Mouse (Mus musculus) skeletal muscle tissue, postnatal 0 days (tissue): ENCODE data around the gene Zswim4. TPM values are rescaled to one million over a fixed set of nuclear protein-coding genes. Genes with fewer than 3 reads are reported as not detected.
A peak's percentile ranks its signal among the peaks of the same experiment; 100 is the strongest.

Experiments used
- microRNA counts: library from miRNA; unstranded; fragments of <30 nt; microRNA quantifications from one replicate; lab custom pipeline; 2015
- microRNA-seq, 2 experiments: library from miRNA; unstranded; fragments of <30 nt; microRNA quantifications; one replicate each; pipeline ENCODE4; 2016
- polyA plus RNA-seq: library from polyadenylated mRNA; unstranded; fragments of >200 nt; fragmentation: Nextera tagmentation; extraction: Ambion mirVana; gene quantifications from 2 replicates; pipeline ENCODE4 v1.2.1, GENCODE M21; 2015

Zswim4 gene
- polyA plus RNA-seq: 4.1 and 4.4 TPM in 2 replicates

GRCm38 (mm10) chr8:84236998-84237473 lies at the start of gene Zswim4:
TSS of gene Zswim4 (minus strand) at chr8:84237055.

GRCm38 (mm10) chr8:84269950-84270773 lies 33.3 kb upstream of the Zswim4 start, which contains the start of gene Ccdc130:
TSS of gene Ccdc130 (minus strand) at chr8:84270380.

GRCm38 (mm10) chr8:84256822-84257610 lies 20.2 kb upstream of the Zswim4 start, which contains the start of gene Mri1:
TSS of gene Mri1 (minus strand) at chr8:84257326.

GRCm38 (mm10) chr8:84249257-84250170 lies 12.7 kb upstream of the Zswim4 start, which contains the start of gene D8Ertd738e:
TSS of gene D8Ertd738e (minus strand) at chr8:84249719.

DNA sequence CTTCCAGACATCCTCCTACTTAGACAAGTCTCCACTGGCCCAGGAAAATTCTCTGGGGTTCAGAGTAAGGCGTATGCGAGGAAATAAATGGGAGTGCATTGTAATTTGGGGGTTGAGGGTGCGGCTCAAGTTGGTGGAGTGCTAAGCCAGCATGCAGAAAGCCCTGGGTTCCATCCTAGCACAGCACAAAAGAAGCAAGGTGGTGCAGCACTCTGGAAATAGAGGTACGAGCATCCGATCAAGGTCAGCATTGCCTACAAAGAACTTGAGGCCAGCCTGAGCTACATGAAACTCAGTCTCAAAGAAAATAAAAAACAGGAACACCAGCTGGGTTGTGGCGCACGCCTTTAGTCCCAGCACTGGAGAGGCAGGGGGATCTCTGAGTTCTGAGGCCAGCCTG lies 51.7 kb downstream of the Zswim4 start, which contains the start of gene Nanos3:
Gene Nanos3, minus strand, starts transcription at position 101 of the 400 bp plus-strand sequence.

MicroRNAs within 50 kb of the gene (microRNA counts, 519-probe panel; counts per million panel counts)
- microRNA mmu-miR-181c (lab: Ali Mortazavi, UCI) (3,167 counts per million, percentile 72 among the panel's probes with 10 or more counts), microRNA mmu-miR-23a (lab: Ali Mortazavi, UCI) (5,809 counts per million, percentile 91 among the panel's probes with 10 or more counts), microRNA mmu-miR-27a (lab: Ali Mortazavi, UCI) (6,159 counts per million, percentile 92 among the panel's probes with 10 or more counts)

Small RNAs within 50 kb of the gene (microRNA-seq; reads per million reads assigned to microRNA genes)
- gene Mir181c: 1,346 to 1,651 reads per million in 2 experiments
- gene Mir181d: 492 to 610 reads per million in 2 experiments
- 20,428 to 20,680 reads per million in 2 experiments for gene Mir23a
- 0 reads per million in 2 experiments for gene Mir24-2
- 383 to 492 reads per million in 2 experiments for gene Mir27a
- gene Mir3074-2: 0 reads per million in 2 experiments

Other genes with a start within 250 kb of the Zswim4 start
- 2.9 and 3.0 TPM in 2 replicates for gene Samd1, start 239.4 kb downstream of the Zswim4 start, polyA plus RNA-seq
- 0.83 and 0.86 TPM in 2 replicates for gene 1700067K01Rik, start 235.6 kb downstream of the Zswim4 start, polyA plus RNA-seq
- 1.5 and 1.6 TPM in 2 replicates for gene 2210011C24Rik, start 224.9 kb downstream of the Zswim4 start, polyA plus RNA-seq
- 3.7 and 3.8 TPM in 2 replicates for gene Palm3, start 215.6 kb downstream of the Zswim4 start, polyA plus RNA-seq
- gene Il27ra, start 194.5 kb downstream of the Zswim4 start, polyA plus RNA-seq: 0.56 and 0.69 TPM in 2 replicates
- gene Rln3, start 192.1 kb downstream of the Zswim4 start, polyA plus RNA-seq: not detected in 2 replicates
- 1.1 and 1.2 TPM in 2 replicates for gene Gm10643, start 171.9 kb downstream of the Zswim4 start, polyA plus RNA-seq
- 2.8 and 3.0 TPM in 2 replicates for gene Rfx1, start 170.2 kb downstream of the Zswim4 start, polyA plus RNA-seq
- gene Dcaf15, start 132.3 kb downstream of the Zswim4 start, polyA plus RNA-seq: 2.7 and 3.4 TPM in 2 replicates
- 0.13 TPM in 1 of 2 replicates, not detected in the other for gene Podnl1, start 111.1 kb downstream of the Zswim4 start, polyA plus RNA-seq
- 11.4 TPM in 2 replicates for gene Cc2d1a, start 89.1 kb downstream of the Zswim4 start, polyA plus RNA-seq
- 0.61 and 0.62 TPM in 2 replicates for gene 4930432K21Rik, start 89.0 kb downstream of the Zswim4 start, polyA plus RNA-seq
- 1.6 and 3.2 TPM in 2 replicates for gene Nanos3, start 51.8 kb downstream of the Zswim4 start, polyA plus RNA-seq
- gene D8Ertd738e, start 12.7 kb upstream of the Zswim4 start, polyA plus RNA-seq: 351 and 357 TPM in 2 replicates
- gene Mri1, start 20.3 kb upstream of the Zswim4 start, polyA plus RNA-seq: 47.7 and 50.2 TPM in 2 replicates
- 9.9 and 14.3 TPM in 2 replicates for gene Ccdc130, start 33.3 kb upstream of the Zswim4 start, polyA plus RNA-seq
- 1.3 and 2.7 TPM in 2 replicates for gene Cacna1a, start 151.4 kb upstream of the Zswim4 start, polyA plus RNA-seq